Mouse (Mus musculus): Measurements from ENCODE around the gene Zbtb9. TPM values are rescaled to one million over a fixed set of nuclear protein-coding genes. Genes with fewer than 3 reads are reported as not detected.

Gene Zbtb9
- polyA plus RNA-seq, 1 experiment from 2014 or later: 10.5 TPM

- Histone ChIP-seq H3K9ac (ENCODE audit: low read depth, low read length) (no peak overlapping the region), H3K4me3 (ENCODE audit: low read depth, low read length) (no peak overlapping the region)
- 90% methylated on average over 14 of the region's 14 CpGs for WGBS
These were observed 56.5 kb downstream of the Zbtb9 start for GRCm38 (mm10) chr17:27029431-27029830.

GRCm38 (mm10) chr17:27030896-27031295 is 57.9 kb downstream of the Zbtb9 start:
- no peak for DNase-seq (ENCODE audit: low spot score)
- H3K4me1 ChIP-seq (replicated peaks; ENCODE audit: control insufficient read depth, insufficient read depth, low read length): peaks cover 6% of the 10 kb centered on the region
- no peak for ATAC-seq (ENCODE audit: low FRiP score)
- WGBS: 93% methylated on average over 4 of the region's 4 CpGs
- no peaks in the 10 kb centered on the region for H3K9me3 ChIP-seq (ENCODE audit: control insufficient read depth, low read length)
- no peak overlapping the region for H3K9ac ChIP-seq (ENCODE audit: low read depth, low read length)
- no peak overlapping the region for H3K4me3 ChIP-seq (ENCODE audit: low read depth, low read length)
- H3K36me3 ChIP-seq (ENCODE audit: control insufficient read depth, insufficient read depth, low read length): no peaks in the 10 kb centered on the region
- H3K27me3 ChIP-seq (ENCODE audit: control insufficient read depth, insufficient read depth, low read length): no peaks in the 10 kb centered on the region
- H3K4me2 ChIP-seq (replicated peaks; ENCODE audit: low read depth, low read length): no peak overlapping the region
- no peak overlapping the region for H3K27ac ChIP-seq (ENCODE audit: low read depth, low read length)

More at GRCm38 (mm10) chr17:27029431-27029830, 56.5 kb downstream of the Zbtb9 start:
- Histone ChIP-seq H3K27ac (ENCODE audit: low read depth, low read length) (no peak overlapping the region), H3K27me3 (ENCODE audit: control insufficient read depth, insufficient read depth, low read length) (no peaks in the 10 kb centered on the region), H3K9me3 (ENCODE audit: control insufficient read depth, low read length) (no peaks in the 10 kb centered on the region), H3K36me3 (ENCODE audit: control insufficient read depth, insufficient read depth, low read length) (no peaks in the 10 kb centered on the region), H3K4me1 (replicated peaks; ENCODE audit: control insufficient read depth, insufficient read depth, low read length) (peaks cover 6% of the 10 kb centered on the region), H3K4me2 (replicated peaks; ENCODE audit: low read depth, low read length) (no peak overlapping the region)
- no peak for DNase-seq (ENCODE audit: low spot score)
- ATAC-seq (ENCODE audit: low FRiP score): no peak

GRCm38 (mm10) chr17:27032328-27032727 is 59.4 kb downstream of the Zbtb9 start:
- Histone ChIP-seq H3K9me3 (ENCODE audit: control insufficient read depth, low read length) (no peaks in the 10 kb centered on the region), H3K27me3 (ENCODE audit: control insufficient read depth, insufficient read depth, low read length) (no peaks in the 10 kb centered on the region), H3K27ac (ENCODE audit: low read depth, low read length) (no peak overlapping the region), H3K36me3 (ENCODE audit: control insufficient read depth, insufficient read depth, low read length) (no peaks in the 10 kb centered on the region), H3K4me3 (ENCODE audit: low read depth, low read length) (no peak overlapping the region), H3K4me2 (replicated peaks; ENCODE audit: low read depth, low read length) (no peak overlapping the region), H3K9ac (ENCODE audit: low read depth, low read length) (no peak overlapping the region), H3K4me1 (replicated peaks; ENCODE audit: control insufficient read depth, insufficient read depth, low read length) (peaks cover 4% of the 10 kb centered on the region)
- no peak for DNase-seq (ENCODE audit: low spot score)
- 61% methylated on average over 7 of the region's 7 CpGs for WGBS
- no peak for ATAC-seq (ENCODE audit: low FRiP score)

GRCm38 (mm10) chr17:27032869-27033268 is 59.9 kb downstream of the Zbtb9 start:
- H3K4me1 ChIP-seq (replicated peaks; ENCODE audit: control insufficient read depth, insufficient read depth, low read length): no peaks in the 10 kb centered on the region
- no peak overlapping the region for H3K27ac ChIP-seq (ENCODE audit: low read depth, low read length)
- no peaks in the 10 kb centered on the region for H3K27me3 ChIP-seq (ENCODE audit: control insufficient read depth, insufficient read depth, low read length)
- 3% methylated on average over 14 of the region's 14 CpGs for WGBS
- no peaks in the 10 kb centered on the region for H3K36me3 ChIP-seq (ENCODE audit: control insufficient read depth, insufficient read depth, low read length)
- no peak overlapping the region for H3K4me3 ChIP-seq (ENCODE audit: low read depth, low read length)
- H3K9me3 ChIP-seq (ENCODE audit: control insufficient read depth, low read length): no peaks in the 10 kb centered on the region
- ATAC-seq (ENCODE audit: low FRiP score) (peak; percentile 50; the same call in 1 of the 2 replicates), DNase-seq (ENCODE audit: low spot score) (peak; percentile 96)
- no peak overlapping the region for H3K4me2 ChIP-seq (replicated peaks; ENCODE audit: low read depth, low read length)
- no peak overlapping the region for H3K9ac ChIP-seq (ENCODE audit: low read depth, low read length)

- H3K27ac ChIP-seq (ENCODE audit: low read depth, low read length): no peak overlapping the region
- H3K9me3 ChIP-seq (ENCODE audit: control insufficient read depth, low read length): no peaks in the 10 kb centered on the region
- no peaks in the 10 kb centered on the region for H3K27me3 ChIP-seq (ENCODE audit: control insufficient read depth, insufficient read depth, low read length)
- no peak overlapping the region for H3K9ac ChIP-seq (ENCODE audit: low read depth, low read length)
- ATAC-seq (ENCODE audit: low FRiP score) (no peak), DNase-seq (ENCODE audit: low spot score) (no peak)
- H3K4me2 ChIP-seq (replicated peaks; ENCODE audit: low read depth, low read length): no peak overlapping the region
- WGBS: 69% methylated on average over 7 of the region's 7 CpGs
- H3K4me1 ChIP-seq (replicated peaks; ENCODE audit: control insufficient read depth, insufficient read depth, low read length): peaks cover 8% of the 10 kb centered on the region
- H3K4me3 ChIP-seq (ENCODE audit: low read depth, low read length): no peak overlapping the region
- no peaks in the 10 kb centered on the region for H3K36me3 ChIP-seq (ENCODE audit: control insufficient read depth, insufficient read depth, low read length)
These were observed 63.5 kb downstream of the Zbtb9 start for GRCm38 (mm10) chr17:27036465-27036864.

- ATAC-seq (ENCODE audit: low FRiP score): no peak
- 39% methylated on average over 18 of the region's 18 CpGs for WGBS
- H3K4me2 ChIP-seq (replicated peaks; ENCODE audit: low read depth, low read length): no peak overlapping the region
- H3K4me3 ChIP-seq (ENCODE audit: low read depth, low read length): no peak overlapping the region
- H3K36me3 ChIP-seq (ENCODE audit: control insufficient read depth, insufficient read depth, low read length): no peaks in the 10 kb centered on the region
- H3K27me3 ChIP-seq (ENCODE audit: control insufficient read depth, insufficient read depth, low read length): no peaks in the 10 kb centered on the region
- no peak overlapping the region for H3K9ac ChIP-seq (ENCODE audit: low read depth, low read length)
- H3K27ac ChIP-seq (ENCODE audit: low read depth, low read length): no peak overlapping the region
- no peaks in the 10 kb centered on the region for H3K9me3 ChIP-seq (ENCODE audit: control insufficient read depth, low read length)
- DNase-seq (ENCODE audit: low spot score): no peak
- H3K4me1 ChIP-seq (replicated peaks; ENCODE audit: control insufficient read depth, insufficient read depth, low read length): peaks cover 8% of the 10 kb centered on the region
These were observed 65.5 kb downstream of the Zbtb9 start for GRCm38 (mm10) chr17:27038335-27039050.

- no peak overlapping the region; the same call in 1 of the 2 replicates for H3K4me2 ChIP-seq (replicated peaks; ENCODE audit: low read depth, low read length)
- H3K4me1 ChIP-seq (replicated peaks; ENCODE audit: control insufficient read depth, insufficient read depth, low read length): peaks cover 8% of the 10 kb centered on the region
- no peaks in the 10 kb centered on the region for H3K27me3 ChIP-seq (ENCODE audit: control insufficient read depth, insufficient read depth, low read length)
- no peaks in the 10 kb centered on the region for H3K9me3 ChIP-seq (ENCODE audit: control insufficient read depth, low read length)
- no peak for DNase-seq (ENCODE audit: low spot score)
- no peaks in the 10 kb centered on the region for H3K36me3 ChIP-seq (ENCODE audit: control insufficient read depth, insufficient read depth, low read length)
- H3K27ac ChIP-seq (ENCODE audit: low read depth, low read length): no peak overlapping the region
- no peak overlapping the region for H3K4me3 ChIP-seq (ENCODE audit: low read depth, low read length)
- no peak overlapping the region for H3K9ac ChIP-seq (ENCODE audit: low read depth, low read length)
- ATAC-seq (ENCODE audit: low FRiP score): no peak
- WGBS: 61% methylated on average over 10 of the region's 10 CpGs
These were observed 66.6 kb downstream of the Zbtb9 start for GRCm38 (mm10) chr17:27039432-27040102.

- DNase-seq (ENCODE audit: low spot score) (peak; percentile 66), ATAC-seq (ENCODE audit: low FRiP score) (0 out of 2 replicates have a peak, but pooled peaks have one; percentile 27)
- WGBS: 13% methylated on average over 18 of the region's 20 CpGs
- Histone ChIP-seq H3K9me3 (ENCODE audit: control insufficient read depth, low read length) (no peaks in the 10 kb centered on the region), H3K4me2 (replicated peaks; ENCODE audit: low read depth, low read length) (peak overlapping the region; percentile 21; the same call in 1 of the 2 replicates), H3K9ac (ENCODE audit: low read depth, low read length) (peak overlapping the region; percentile 5; the same call in 1 of the 2 replicates), H3K27me3 (ENCODE audit: control insufficient read depth, insufficient read depth, low read length) (no peaks in the 10 kb centered on the region), H3K4me3 (ENCODE audit: low read depth, low read length) (no peak overlapping the region), H3K36me3 (ENCODE audit: control insufficient read depth, insufficient read depth, low read length) (no peaks in the 10 kb centered on the region), H3K27ac (ENCODE audit: low read depth, low read length) (peak overlapping the region; percentile 47; the same call in 1 of the 2 replicates), H3K4me1 (replicated peaks; ENCODE audit: control insufficient read depth, insufficient read depth, low read length) (peaks cover 8% of the 10 kb centered on the region)
These were observed 67.5 kb downstream of the Zbtb9 start for GRCm38 (mm10) chr17:27040304-27041045.
